Mouse (Mus musculus) yolk sac, embryonic 10.5 days (tissue): ENCODE measurements at regions not wholly inside any gene's neighbourhood (a gene's known extent, or its start where the extent isn't known, plus 50 kb on each side); places are given as distances from the start of the nearest gene placed in this dataset.

Source experiments
- DNase-seq: peaks from one replicate; pipeline ENCODE4 v3.0.0-alpha.2; 2017; ENCODE audit warnings: low spot score

GRCm38 (mm10) chr6:147686927-147687326 is 211.3 kb downstream of the Ccdc91 start:
- DNase-seq, result no peak

- no peak for DNase-seq
Observed at GRCm38 (mm10) chr6:147698255-147698654, 222.6 kb downstream of the Ccdc91 start.

- DNase-seq, result no peak
Observed at GRCm38 (mm10) chr6:147699449-147699848, 223.8 kb downstream of the Ccdc91 start.

- no peak for DNase-seq
Observed at GRCm38 (mm10) chr6:147700629-147701028, 225.0 kb downstream of the Ccdc91 start.

GRCm38 (mm10) chr6:147701956-147702355 is 226.3 kb downstream of the Ccdc91 start:
- DNase-seq, result no peak

GRCm38 (mm10) chr6:147704297-147704696 is 228.7 kb downstream of the Ccdc91 start:
- DNase-seq, result no peak

GRCm38 (mm10) chr6:147705936-147706335 is 230.3 kb downstream of the Ccdc91 start:
- DNase-seq, result no peak

GRCm38 (mm10) chr6:147706741-147707140 is 231.1 kb downstream of the Ccdc91 start:
- no peak for DNase-seq

- no peak for DNase-seq
Observed at GRCm38 (mm10) chr6:147718052-147718712, 242.6 kb downstream of the Ccdc91 start.

GRCm38 (mm10) chr6:147718713-147719490 is 243.3 kb downstream of the Ccdc91 start:
- no peak for DNase-seq

GRCm38 (mm10) chr6:147719539-147719938 is 243.9 kb downstream of the Ccdc91 start:
- DNase-seq, result no peak

- DNase-seq, result no peak
Observed at GRCm38 (mm10) chr6:147723336-147723735, 247.7 kb downstream of the Ccdc91 start.

GRCm38 (mm10) chr6:147726987-147727386 is 251.4 kb downstream of the Ccdc91 start:
- DNase-seq, result no peak

GRCm38 (mm10) chr6:147727644-147728533 is 252.3 kb downstream of the Ccdc91 start:
- no peak for DNase-seq

- no peak for DNase-seq
Observed at GRCm38 (mm10) chr6:147729721-147730120, 254.1 kb downstream of the Ccdc91 start.

- no peak for DNase-seq
Observed at GRCm38 (mm10) chr6:147738621-147739325, 263.1 kb downstream of the Ccdc91 start.

- DNase-seq, result no peak
Observed at GRCm38 (mm10) chr6:147741446-147741845, 265.8 kb downstream of the Ccdc91 start.

- DNase-seq, result no peak
Observed at GRCm38 (mm10) chr6:147744081-147744480, 268.5 kb downstream of the Ccdc91 start.

GRCm38 (mm10) chr6:147745690-147746089 is 270.1 kb downstream of the Ccdc91 start:
- no peak for DNase-seq

- DNase-seq, result no peak
Observed at GRCm38 (mm10) chr6:147747945-147748344, 272.3 kb downstream of the Ccdc91 start.

GRCm38 (mm10) chr6:147752301-147752700 is 276.7 kb downstream of the Ccdc91 start:
- no peak for DNase-seq

- DNase-seq, result no peak
Observed at GRCm38 (mm10) chr6:147753828-147754227, 278.2 kb downstream of the Ccdc91 start.
